Mouse (Mus musculus) limb, embryonic 11.5 days (tissue): ENCODE measurements around the gene Nek6. TPM values are rescaled to one million over a fixed set of nuclear protein-coding genes. Genes with fewer than 3 reads are reported as not detected.

Source experiments
- ATAC-seq: fragments of 200-750 bp; cut with Nextera tagmentation; 2 replicates; pipeline ENCODE4 v1.8.0; 2017; ENCODE audit warnings: low read depth; ENCODE audit not compliant: insufficient number of reproducible peaks, low FRiP score, low TSS enrichment
- DNase-seq: peaks from one replicate; pipeline ENCODE4 v3.0.0-alpha.2; 2015; ENCODE audit warnings: low spot score
- H3K27ac ChIP-seq: fragments of 300-500 bp; sonication (generic); replicated peaks from 2 replicates; pipeline ENCODE4 v1.5.1; 2014; ENCODE audit warnings: low read depth, mild to moderate bottlenecking, low read length
- H3K27me3 ChIP-seq: fragments of 300-500 bp; sonication (generic); 2 replicates; pipeline ENCODE4 v1.6.1; 2014; ENCODE audit warnings: mild to moderate bottlenecking, low read length, mixed read lengths; ENCODE audit not compliant: control insufficient read depth, insufficient read depth
- H3K36me3 ChIP-seq: fragments of 300-500 bp; sonication (generic); 2 replicates; pipeline ENCODE4 v1.6.1; 2014; ENCODE audit warnings: mild to moderate bottlenecking, low read length, moderate library complexity, mixed read lengths; ENCODE audit not compliant: control insufficient read depth, insufficient read depth
- H3K4me1 ChIP-seq: fragments of 300-500 bp; sonication (generic); 2 replicates; pipeline ENCODE4 v1.6.1; 2014; ENCODE audit warnings: low read length, mixed read lengths; ENCODE audit not compliant: control insufficient read depth, insufficient read depth
- H3K4me2 ChIP-seq: fragments of 300-500 bp; sonication (generic); 2 replicates; pipeline ENCODE4 v1.6.1; 2014; ENCODE audit warnings: low read depth, mild to moderate bottlenecking, moderate library complexity; ENCODE audit not compliant: severe bottlenecking
- H3K4me3 ChIP-seq: fragments of 300-500 bp; sonication (generic); 2 replicates; pipeline ENCODE4 v1.5.1; 2014; ENCODE audit warnings: low read depth, low read length
- H3K9ac ChIP-seq: fragments of 300-500 bp; sonication (generic); 2 replicates; pipeline ENCODE4 v1.6.1; 2014; ENCODE audit warnings: mild to moderate bottlenecking, low read length
- H3K9me3 ChIP-seq: fragments of 300-500 bp; sonication (generic); 2 replicates; pipeline ENCODE4 v1.6.1; 2016; ENCODE audit warnings: low read length; ENCODE audit not compliant: control insufficient read depth
- WGBS: fragments of 180-500 bp; shearing (Covaris S2); extraction: QIAGEN DNeasy Blood & Tissue Kit; methylation state at CpG from one replicate; pipeline ENCODE4 v1.1.7; 2014; 5-methylcytosine and 5-hydroxymethylcytosine counted together
- polyA plus RNA-seq: library from polyadenylated mRNA; unstranded; fragments of >200 nt; fragmentation: Nextera tagmentation; extraction: Ambion mirVana; gene quantifications from 2 replicates; pipeline ENCODE4 v1.2.1, GENCODE M21; 2014

The Nek6 gene
- polyA plus RNA-seq, 1 experiment from 2014 or later: 108 TPM

DNA sequence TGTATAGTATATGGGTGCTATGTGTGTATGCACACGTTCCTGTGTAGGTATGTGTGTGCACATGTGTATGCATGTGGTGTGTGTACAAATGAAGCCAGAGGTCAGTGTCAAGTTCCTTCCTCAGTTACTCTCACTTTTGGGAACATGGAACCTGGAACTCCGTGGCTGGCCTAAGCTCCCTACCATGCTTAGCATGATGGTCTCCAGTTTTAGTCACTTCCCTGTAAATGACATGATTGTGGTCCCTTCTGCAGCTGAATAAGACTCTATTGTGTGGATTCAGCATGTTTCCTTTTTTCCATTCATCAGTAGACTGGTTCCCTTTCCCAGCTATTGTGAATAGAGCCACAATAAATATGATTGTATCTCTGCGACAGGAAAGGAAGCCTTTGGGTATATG lies 31.9 kb upstream of the Nek6 start:
- DNase-seq (no peak), ATAC-seq (no peak)
- H3K4me3 ChIP-seq: no peak overlapping the region
- no peaks in the 10 kb centered on the region for H3K27me3 ChIP-seq
- no peak overlapping the region for H3K4me2 ChIP-seq
- no peak overlapping the region for H3K27ac ChIP-seq
- no peaks in the 10 kb centered on the region for H3K9me3 ChIP-seq
- H3K4me1 ChIP-seq: no peaks in the 10 kb centered on the region
- H3K36me3 ChIP-seq: no peaks in the 10 kb centered on the region
- H3K9ac ChIP-seq: no peak overlapping the region
- 87% methylated on average over 3 of the region's 3 CpGs for WGBS

GRCm38 (mm10) chr2:38481166-38481778 lies 30.2 kb upstream of the Nek6 start:
- H3K9me3 ChIP-seq: no peaks in the 10 kb centered on the region
- no peaks in the 10 kb centered on the region for H3K27me3 ChIP-seq
- no peaks in the 10 kb centered on the region for H3K4me1 ChIP-seq
- WGBS: 86% methylated on average over 5 of the region's 6 CpGs
- no peak overlapping the region for H3K27ac ChIP-seq
- DNase-seq (no peak), ATAC-seq (no peak)
- no peak overlapping the region for H3K9ac ChIP-seq
- H3K36me3 ChIP-seq: no peaks in the 10 kb centered on the region
- H3K4me3 ChIP-seq: no peak overlapping the region
- no peak overlapping the region for H3K4me2 ChIP-seq

- Histone ChIP-seq H3K4me2 (no peak overlapping the region), H3K27me3 (no peaks in the 10 kb centered on the region), H3K4me1 (no peaks in the 10 kb centered on the region), H3K4me3 (no peak overlapping the region), H3K9me3 (no peaks in the 10 kb centered on the region), H3K36me3 (no peaks in the 10 kb centered on the region), H3K27ac (no peak overlapping the region), H3K9ac (no peak overlapping the region)
- WGBS: 83% methylated on average over 3 of the region's 3 CpGs
- DNase-seq (no peak), ATAC-seq (no peak)
These were observed 29.3 kb upstream of the Nek6 start for GRCm38 (mm10) chr2:38482122-38482521.

DNA sequence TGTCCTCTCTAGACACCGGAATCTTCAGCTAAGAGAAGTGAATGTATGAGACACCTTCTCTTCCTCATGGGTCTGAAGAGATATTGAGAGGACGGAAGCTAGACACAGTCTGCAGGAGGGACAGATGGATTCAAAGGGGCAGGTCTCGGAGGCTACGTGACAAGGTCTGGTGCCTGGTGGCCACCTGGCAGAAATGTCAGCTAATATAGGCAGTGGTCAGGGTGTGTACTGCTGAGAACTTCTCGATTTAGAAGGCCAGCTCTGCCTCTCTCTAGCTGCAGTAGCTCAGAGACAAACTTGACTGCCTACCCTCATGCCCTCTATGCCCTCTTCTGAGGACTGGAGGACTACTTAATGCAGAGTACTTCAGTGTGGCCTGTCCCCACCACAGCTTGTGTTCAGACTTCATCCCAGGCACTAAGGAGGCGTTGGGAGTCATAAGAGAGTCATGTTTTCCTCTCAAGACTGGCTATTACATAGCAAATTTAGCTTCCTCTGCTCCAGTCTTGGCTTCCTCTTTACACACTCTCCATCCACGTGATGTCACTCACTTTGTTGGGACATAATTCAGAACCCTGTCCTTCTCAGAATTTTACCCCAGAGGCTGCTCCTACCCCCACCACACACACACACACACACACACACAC lies 28.3 kb upstream of the Nek6 start:
- Histone ChIP-seq H3K4me2 (no peak overlapping the region), H3K27ac (no peak overlapping the region), H3K4me1 (no peaks in the 10 kb centered on the region), H3K4me3 (no peak overlapping the region), H3K36me3 (no peaks in the 10 kb centered on the region), H3K27me3 (no peaks in the 10 kb centered on the region), H3K9me3 (no peaks in the 10 kb centered on the region), H3K9ac (no peak overlapping the region)
- DNase-seq (no peak), ATAC-seq (no peak)
- WGBS: 87% methylated on average over 7 of the region's 7 CpGs

DNA sequence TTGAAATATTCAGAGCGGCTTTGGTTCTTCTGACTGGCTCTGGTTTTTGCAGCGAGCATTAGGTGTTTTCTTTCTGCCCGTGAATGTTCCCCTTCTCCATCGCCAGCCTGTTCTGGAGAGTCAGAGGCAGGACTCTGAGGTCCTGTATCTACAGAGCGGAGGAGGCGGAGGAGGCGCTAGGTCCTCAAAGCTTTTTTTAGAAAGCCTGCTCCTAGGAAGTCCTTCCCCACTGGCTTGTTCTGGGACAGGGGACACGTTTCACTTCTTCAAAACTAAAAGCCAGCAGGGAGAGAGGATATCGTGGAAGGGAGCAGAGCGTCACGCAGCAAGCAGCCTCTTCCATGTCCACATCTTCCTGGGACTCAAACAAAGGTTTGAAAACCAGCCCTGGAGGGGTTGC lies 26.9 kb upstream of the Nek6 start:
- no peaks in the 10 kb centered on the region for H3K27me3 ChIP-seq
- no peak overlapping the region for H3K27ac ChIP-seq
- no peak for DNase-seq
- ATAC-seq: no peak
- H3K4me1 ChIP-seq: no peaks in the 10 kb centered on the region
- no peaks in the 10 kb centered on the region for H3K9me3 ChIP-seq
- no peaks in the 10 kb centered on the region for H3K36me3 ChIP-seq
- H3K9ac ChIP-seq: no peak overlapping the region
- no peak overlapping the region for H3K4me2 ChIP-seq
- WGBS: 85% methylated on average over 11 of the region's 11 CpGs
- no peak overlapping the region for H3K4me3 ChIP-seq

DNA sequence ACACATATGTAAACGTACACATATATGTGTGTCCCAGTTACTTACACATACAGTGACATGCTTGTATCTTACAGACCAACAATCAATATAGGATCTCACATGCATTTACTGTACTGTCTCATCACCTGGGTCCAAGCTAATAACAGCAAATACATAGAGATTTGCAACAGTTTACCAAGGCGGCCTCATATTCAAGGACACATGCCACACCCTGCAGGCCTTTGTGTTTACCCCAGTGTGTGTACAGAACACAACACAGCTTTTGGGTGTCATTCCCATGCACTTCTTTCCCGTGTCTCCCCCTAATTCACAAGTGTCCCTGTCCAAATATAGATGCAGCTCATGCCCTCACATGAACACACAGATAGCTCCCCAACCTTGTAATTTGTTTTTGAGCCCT lies 26.0 kb upstream of the Nek6 start:
- Histone ChIP-seq H3K36me3 (no peaks in the 10 kb centered on the region), H3K4me2 (no peak overlapping the region)

GRCm38 (mm10) chr2:38485957-38486931 lies 25.2 kb upstream of the Nek6 start:
- 76% methylated on average over 6 of the region's 6 CpGs for WGBS
- H3K27me3 ChIP-seq: no peaks in the 10 kb centered on the region
- ATAC-seq (no peak), DNase-seq (no peak)
- H3K4me3 ChIP-seq: no peak overlapping the region
- H3K4me2 ChIP-seq: no peak overlapping the region
- no peaks in the 10 kb centered on the region for H3K4me1 ChIP-seq
- no peaks in the 10 kb centered on the region for H3K36me3 ChIP-seq
- no peak overlapping the region for H3K27ac ChIP-seq
- H3K9ac ChIP-seq: no peak overlapping the region
- H3K9me3 ChIP-seq: no peaks in the 10 kb centered on the region

More for the DNA sequence above, 26.0 kb upstream of the Nek6 start:
- H3K9ac ChIP-seq: no peak overlapping the region
- no peak overlapping the region for H3K27ac ChIP-seq
- H3K4me3 ChIP-seq: no peak overlapping the region
- ATAC-seq: no peak
- H3K9me3 ChIP-seq: no peaks in the 10 kb centered on the region
- DNase-seq: no peak
- H3K27me3 ChIP-seq: no peaks in the 10 kb centered on the region
- no peaks in the 10 kb centered on the region for H3K4me1 ChIP-seq
- 85% methylated on average over 3 of the region's 3 CpGs for WGBS

- ATAC-seq: no peak
- H3K4me1 ChIP-seq: peaks cover 7% of the 10 kb centered on the region
These were observed 13.8 kb upstream of the Nek6 start for GRCm38 (mm10) chr2:38497594-38497993.

More at GRCm38 (mm10) chr2:38497594-38497993, 13.8 kb upstream of the Nek6 start:
- no peak overlapping the region for H3K4me3 ChIP-seq
- no peaks in the 10 kb centered on the region for H3K36me3 ChIP-seq
- H3K27me3 ChIP-seq: no peaks in the 10 kb centered on the region
- no peak overlapping the region for H3K9ac ChIP-seq
- peaks cover 3% of the 10 kb centered on the region; the same call in 1 of the 2 replicates for H3K9me3 ChIP-seq
- H3K27ac ChIP-seq: no peak overlapping the region
- no peak for DNase-seq
- H3K4me2 ChIP-seq: no peak overlapping the region
